Mouse (Mus musculus): Measurements from ENCODE around the gene Phc2. TPM values are rescaled to one million over a fixed set of nuclear protein-coding genes. Genes with fewer than 3 reads are reported as not detected.

The Phc2 gene
- polyA plus RNA-seq, 1 experiment from 2014 or later: 24.5 TPM

DNA sequence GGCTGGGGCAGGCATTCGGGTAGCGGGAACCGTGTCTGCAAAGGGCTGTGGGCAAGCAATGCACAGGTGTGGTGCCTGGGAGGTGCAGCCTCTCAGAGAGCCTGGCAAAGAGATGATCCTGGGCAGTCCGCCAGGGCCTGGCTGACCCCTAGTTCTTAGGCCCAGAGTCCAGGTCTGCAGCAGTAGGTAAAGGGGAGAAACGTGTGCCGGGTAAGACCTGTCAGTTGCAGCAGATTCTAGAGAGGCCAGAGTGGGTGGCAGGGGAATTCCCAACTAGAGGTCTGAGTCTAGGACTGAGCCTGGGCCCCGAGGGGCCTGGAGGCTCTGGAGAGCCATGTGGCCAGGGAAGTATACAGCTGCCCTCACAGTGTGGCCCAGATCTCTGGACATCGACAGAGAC is 139.7 kb downstream of the Phc2 start:
- Histone ChIP-seq H3K27ac (peak overlapping the region; percentile 69; the same call in 1 of the 2 replicates), H3K27me3 (ENCODE audit: insufficient read depth, poor library complexity, severe bottlenecking) (no peaks in the 10 kb centered on the region), H3K4me3 (no peak overlapping the region), H3K9me3 (no peaks in the 10 kb centered on the region), H3K36me3 (peaks cover 43% of the 10 kb centered on the region), H3K4me1 (peaks cover 92% of the 10 kb centered on the region)
- no peak for DNase-seq (ENCODE audit: low spot score)
- WGBS: 86% methylated on average over 8 of the region's 8 CpGs

DNA sequence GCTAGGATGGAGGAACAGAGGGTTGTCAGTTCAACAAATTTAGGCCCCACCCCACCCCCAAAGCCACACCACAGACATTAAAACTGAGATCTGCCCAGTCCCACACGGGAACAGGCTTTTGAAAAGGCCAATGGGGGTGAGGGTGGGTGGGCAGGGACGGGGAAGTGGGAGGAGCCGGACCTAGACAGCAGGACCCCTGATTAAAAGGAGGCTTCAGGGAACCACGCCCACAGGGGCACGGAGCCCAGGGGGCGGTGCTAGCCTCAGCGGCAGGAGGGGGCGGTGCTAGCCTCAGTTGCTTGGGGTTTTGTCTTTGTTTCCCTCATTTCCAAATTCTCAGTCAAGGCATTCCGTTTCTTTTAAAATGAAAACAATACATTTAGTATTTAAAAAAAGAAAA is 141.1 kb downstream of the Phc2 start:
- Histone ChIP-seq H3K36me3 (peaks cover 29% of the 10 kb centered on the region), H3K9me3 (no peaks in the 10 kb centered on the region), H3K27ac (peak overlapping the region; percentile 16; the same call in 1 of the 2 replicates), H3K27me3 (ENCODE audit: insufficient read depth, poor library complexity, severe bottlenecking) (no peaks in the 10 kb centered on the region), H3K4me3 (peak overlapping the region; percentile 22; the same call in 1 of the 2 replicates), H3K4me1 (peaks cover 93% of the 10 kb centered on the region)
- no peak for DNase-seq (ENCODE audit: low spot score)
- WGBS: 4% methylated on average over 9 of the region's 9 CpGs

DNA sequence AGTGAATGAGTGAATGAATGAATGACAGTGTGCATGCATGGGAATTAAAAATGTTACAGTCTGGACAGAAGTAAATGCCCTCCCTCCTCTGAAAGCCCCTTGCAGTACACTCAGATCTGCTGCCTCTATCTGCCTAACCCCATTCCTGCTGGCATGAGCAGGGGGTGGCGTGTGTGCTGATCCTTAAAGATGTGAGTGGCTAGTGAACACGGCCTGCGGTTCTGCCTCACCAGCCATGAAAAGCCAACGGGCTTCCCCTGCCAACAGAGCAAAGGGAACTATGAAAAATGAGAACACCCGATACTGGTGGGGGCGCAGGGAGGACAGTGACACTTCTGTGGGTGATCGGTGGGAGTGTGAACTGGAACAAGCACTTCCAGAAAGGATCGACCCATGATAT is 142.3 kb downstream of the Phc2 start:
- Histone ChIP-seq H3K36me3 (peaks cover 29% of the 10 kb centered on the region), H3K4me1 (peaks cover 91% of the 10 kb centered on the region), H3K27me3 (ENCODE audit: insufficient read depth, poor library complexity, severe bottlenecking) (no peaks in the 10 kb centered on the region), H3K4me3 (no peak overlapping the region), H3K27ac (no peak overlapping the region), H3K9me3 (no peaks in the 10 kb centered on the region)
- no peak for DNase-seq (ENCODE audit: low spot score)
- WGBS: 84% methylated on average over 8 of the region's 8 CpGs

DNA sequence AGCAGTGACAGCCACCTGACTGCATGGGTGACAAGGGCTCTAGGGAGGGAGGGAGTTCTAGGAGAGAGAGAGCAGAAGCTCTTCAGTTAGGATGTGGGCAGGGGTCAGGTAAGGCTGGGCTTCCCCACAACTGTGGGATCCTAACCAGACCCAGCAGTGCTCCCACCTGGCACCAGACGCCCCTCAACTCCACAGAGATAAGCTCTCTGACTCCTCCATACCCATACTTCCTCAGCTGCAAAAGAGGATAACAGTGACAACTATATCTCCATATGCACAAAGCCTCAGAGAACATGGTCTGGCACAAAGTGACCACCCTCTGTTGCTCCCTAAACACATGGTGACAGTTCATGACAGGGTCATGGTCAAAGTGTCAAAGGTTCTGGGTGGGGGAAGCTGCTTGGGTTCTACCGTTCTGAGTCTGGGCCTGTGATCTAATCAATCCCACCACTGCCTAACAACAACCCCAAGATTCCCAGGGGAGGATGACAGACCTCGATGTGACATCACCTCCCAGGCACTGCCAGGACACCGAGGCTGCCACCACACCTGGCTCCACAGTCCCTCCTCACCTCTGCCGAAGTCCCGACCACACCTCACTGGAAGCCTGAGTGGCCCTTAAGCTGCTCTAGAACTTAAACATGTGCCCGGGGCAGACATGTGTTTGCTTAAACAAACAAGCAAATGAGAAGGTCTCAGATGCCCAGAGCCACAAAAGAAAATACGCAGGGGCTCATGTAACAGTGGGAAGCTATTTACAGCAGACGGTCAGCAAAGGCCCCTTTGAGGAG is 147.4 kb downstream of the Phc2 start:
- Histone ChIP-seq H3K9me3 (no peaks in the 10 kb centered on the region), H3K4me1 (peaks cover 81% of the 10 kb centered on the region), H3K36me3 (peaks cover 2% of the 10 kb centered on the region; the same call in 1 of the 2 replicates), H3K4me3 (no peak overlapping the region), H3K27ac (peak overlapping the region; percentile 72), H3K27me3 (ENCODE audit: insufficient read depth, poor library complexity, severe bottlenecking) (no peaks in the 10 kb centered on the region)
- DNase-seq (ENCODE audit: low spot score): no peak
- 41% methylated on average over 9 of the region's 9 CpGs for WGBS

Other genes starting within 250 kb of the Phc2 start
- gene Zscan20, start 44.6 kb upstream of the Phc2 start, polyA plus RNA-seq (2016; fragmentation: Nextera tagmentation; extraction: Ambion mirVana): 5.0 and 5.1 TPM in 2 replicates
- 0.30 and 0.57 TPM in 2 replicates for gene Tlr12, start 36.1 kb upstream of the Phc2 start, polyA plus RNA-seq (2016; fragmentation: Nextera tagmentation; extraction: Ambion mirVana)
- 0.04 and 0.10 TPM in 2 replicates for gene A3galt2, start 100.7 kb downstream of the Phc2 start, polyA plus RNA-seq (2016; fragmentation: Nextera tagmentation; extraction: Ambion mirVana)
- gene Zfp362, start 151.3 kb downstream of the Phc2 start, polyA plus RNA-seq (2016; fragmentation: Nextera tagmentation; extraction: Ambion mirVana): 20.7 and 35.9 TPM in 2 replicates
- gene Trim62, start 228.9 kb downstream of the Phc2 start, polyA plus RNA-seq (2016; fragmentation: Nextera tagmentation; extraction: Ambion mirVana): 4.1 and 6.5 TPM in 2 replicates